Mouse (Mus musculus): ENCODE results near the gene Fkbp1a. TPM values are rescaled to one million over a fixed set of nuclear protein-coding genes. Genes with fewer than 3 reads are reported as not detected.

Fkbp1a gene
- total and polyA plus RNA-seq, 3 experiments = 26.2 to 1,080 (median 304) TPM

DNA sequence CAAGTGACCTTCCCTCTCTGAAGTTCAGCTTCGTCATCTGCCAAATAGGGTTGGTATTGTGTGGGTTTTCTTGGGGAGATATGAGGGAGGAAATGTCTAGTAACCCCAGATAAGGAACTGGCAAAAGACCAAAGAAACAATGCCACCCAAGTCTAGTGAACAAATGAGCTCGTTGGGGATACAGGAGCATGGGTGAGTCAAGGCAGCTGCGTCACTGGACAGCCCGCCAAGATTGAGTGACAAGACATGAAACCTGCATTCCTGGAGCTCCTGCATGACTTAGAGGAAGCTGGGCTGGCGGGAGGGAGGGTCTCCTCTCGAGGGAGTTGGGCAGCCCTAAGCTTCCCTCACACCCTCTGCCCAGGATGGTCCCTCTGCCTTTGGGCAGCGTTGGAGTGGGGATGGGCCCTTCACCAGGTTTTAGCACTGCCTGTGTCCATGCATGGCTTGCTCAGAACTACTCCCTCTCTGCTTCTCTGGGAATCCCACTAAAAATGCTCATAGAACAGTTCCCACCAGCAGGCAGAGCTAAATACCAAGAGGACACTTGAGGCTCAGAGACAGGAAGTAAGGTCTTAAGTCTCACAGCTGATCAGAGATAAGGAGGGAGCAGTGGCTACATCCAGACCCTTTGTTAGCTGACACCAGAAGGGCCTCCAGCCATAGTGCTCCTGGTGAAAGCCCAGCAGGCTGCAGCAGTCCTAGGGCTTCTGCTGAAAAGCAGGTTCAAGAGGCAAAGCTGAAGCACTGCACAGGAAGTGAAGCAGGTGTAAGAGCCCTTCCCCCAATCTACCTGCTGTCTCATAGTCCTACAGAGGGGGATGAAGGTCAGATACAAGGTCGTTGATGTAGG, 11.7 kb upstream of the Fkbp1a start (continued):
- peak; percentile 95 for TF ChIP-seq TCF12 (IDR thresholded peaks at IDR 0.05; ENCODE audit: low read depth, low read length)
- no peak for TF ChIP-seq CHD2 (IDR thresholded peaks at IDR 0.05; ENCODE audit: low read length)
- TF ChIP-seq EP300 (IDR thresholded peaks at IDR 0.05; ENCODE audit: low read depth in 1 of 2, low read length in 2 of 2) = peak; percentile 93

DNA sequence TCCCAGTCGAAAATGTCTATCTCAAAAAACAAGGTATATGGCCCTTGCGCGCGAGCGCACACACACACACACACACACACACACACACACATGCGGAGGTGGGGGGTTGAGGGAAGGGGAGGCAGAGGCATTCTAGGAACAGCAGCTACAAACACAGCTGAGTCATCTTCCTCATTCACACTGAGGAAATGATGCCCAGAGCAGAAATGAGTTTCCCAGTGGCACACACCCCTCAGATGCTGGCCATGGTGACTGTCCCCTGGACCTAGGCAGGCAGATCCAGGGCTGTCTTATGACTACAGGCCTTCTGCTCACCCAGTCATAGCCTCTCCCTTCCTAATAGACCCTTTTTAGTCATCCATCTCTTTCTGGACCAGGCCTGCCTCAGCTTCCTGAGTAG, 8.7 kb upstream of the Fkbp1a start:
- peaks cover 11 to 55% of the 10 kb centered on the region in 2 experiments for H3K4me1 ChIP-seq (ENCODE audit: control insufficient read depth in 1 of 2, insufficient read depth in 2 of 2, low read length in 2 of 2)
- no peak overlapping the region for H3K27ac ChIP-seq (ENCODE audit: control insufficient read depth, low read depth, low read length)

DNA sequence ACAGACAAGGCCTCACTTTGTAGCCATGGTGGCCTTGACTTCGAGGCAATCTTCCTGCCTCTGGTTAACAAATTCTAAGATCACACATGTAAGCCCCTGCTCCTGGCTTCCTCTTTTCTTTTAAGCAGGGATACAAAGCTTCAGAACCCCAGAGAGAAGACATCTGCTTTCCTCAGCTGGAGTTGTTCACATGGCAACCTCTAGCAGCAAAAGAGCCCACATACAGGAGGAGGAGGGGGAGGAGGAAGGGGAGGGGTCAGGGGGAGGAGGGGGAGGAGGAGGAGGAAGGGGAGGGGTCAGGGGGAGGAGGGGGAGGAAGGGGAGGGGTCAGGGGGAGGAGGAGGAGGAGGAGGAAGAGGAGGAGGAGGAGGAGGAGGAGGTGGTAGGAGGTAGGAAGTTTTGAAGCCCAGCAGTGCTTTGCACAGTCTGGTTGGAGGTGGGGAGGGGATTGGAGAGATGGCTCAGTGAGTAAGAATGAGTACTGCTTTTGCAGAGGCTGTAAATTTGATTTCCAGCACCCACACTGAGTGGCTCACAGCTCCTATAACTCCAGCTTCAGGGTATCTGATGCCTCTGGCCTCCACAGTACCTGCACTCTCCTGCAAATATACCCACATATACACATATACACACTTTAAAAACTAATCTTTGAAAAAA, 6.2 kb upstream of the Fkbp1a start:
- TF ChIP-seq RAD21 (IDR thresholded peaks at IDR 0.05; ENCODE audit: low read depth, low read length) (no peak), JUND (IDR thresholded peaks at IDR 0.05; ENCODE audit: low read depth, low read length) (no peak), HCFC1 (IDR thresholded peaks at IDR 0.05; ENCODE audit: low read depth, low read length) (peak; percentile 51; the same call in 1 of the 2 replicates), ZNF384 (IDR thresholded peaks at IDR 0.05; ENCODE audit: low read depth, low read length) (no peak), TBP (IDR thresholded peaks at IDR 0.05; ENCODE audit: low read depth, low read length) (no peak), KAT2A (conservative IDR thresholded peaks at IDR 0.05; ENCODE audit: low read depth, low read length) (no peak), MYC (IDR thresholded peaks at IDR 0.05; ENCODE audit: low read depth, low read length) (peak; percentile 36; the same call in 1 of the 2 replicates), MAZ (IDR thresholded peaks at IDR 0.05; ENCODE audit: low read depth, low read length) (peak; percentile 92), USF2 (IDR thresholded peaks at IDR 0.05; ENCODE audit: borderline replicate concordance in 1 of 2, insufficient read depth in 1 of 2, low read depth in 1 of 2, low read length in 2 of 2) (no peak), TCF12 (IDR thresholded peaks at IDR 0.05; ENCODE audit: low read depth, low read length) (0 out of 2 replicates have a peak, but pooled peaks have one; percentile 12), ELF1 (IDR thresholded peaks at IDR 0.05; ENCODE audit: low read depth, low read length) (0 out of 2 replicates have a peak, but pooled peaks have one; percentile 17), ETS1 (IDR thresholded peaks at IDR 0.05; ENCODE audit: low read depth, low read length) (peak; percentile 85), CHD2 (IDR thresholded peaks at IDR 0.05; ENCODE audit: low read length) (no peak), ZC3H11A (IDR thresholded peaks at IDR 0.05; ENCODE audit: low read depth, low read length) (no peak), USF1 (IDR thresholded peaks at IDR 0.05; ENCODE audit: low read depth, low read length) (no peak), MAX (IDR thresholded peaks at IDR 0.05; ENCODE audit: low read length) (peak; percentile 43; the same call in 1 of the 2 replicates), UBTF (IDR thresholded peaks at IDR 0.05; ENCODE audit: borderline replicate concordance, insufficient read depth, low read depth, low read length) (no peak), ZKSCAN1 (IDR thresholded peaks at IDR 0.05; ENCODE audit: low read depth, low read length) (no peak), EP300 (IDR thresholded peaks at IDR 0.05; ENCODE audit: low read depth in 1 of 2, low read length in 2 of 2) (no peak; a peak in 1 of 4 replicates), GABPA (IDR thresholded peaks at IDR 0.05; ENCODE audit: low read depth, low read length) (no peak), SIN3A (IDR thresholded peaks at IDR 0.05; ENCODE audit: low read length) (peak; percentile 69; the same call in 1 of the 2 replicates), SMC3 (IDR thresholded peaks at IDR 0.05; ENCODE audit: low read depth, low read length) (no peak), CTCF (IDR thresholded peaks at IDR 0.05 in 2 of 3, conservative IDR thresholded peaks at IDR 0.05 in 1 of 3; ENCODE audit: control insufficient read depth in 1 of 3, insufficient read depth in 1 of 3, low read depth in 2 of 3, low read length in 3 of 3, poor library complexity in 1 of 3, severe bottlenecking in 1 of 3) (no peak)
- H3K9me3 ChIP-seq (replicated peaks; ENCODE audit: insufficient read depth, low read length) = no peaks in the 10 kb centered on the region
- DNase-seq (ENCODE audit: low read depth, low spot score) = peak; percentile 88
- no peak overlapping the region for H3K4me3 ChIP-seq (ENCODE audit: control insufficient read depth in 1 of 2, insufficient read depth in 1 of 2, low read depth in 2 of 2, low read length in 2 of 2)
- H3K79me2 ChIP-seq (ENCODE audit: control insufficient read depth, insufficient read depth, low read length, poor library complexity) = no peaks in the 10 kb centered on the region
- peaks cover 0 to 23% of the 10 kb centered on the region in 2 experiments; a peak in 2 of 4 replicates for H3K36me3 ChIP-seq (ENCODE audit: control insufficient read depth in 1 of 2, insufficient read depth in 2 of 2, low read length in 2 of 2)
- no peak overlapping the region for H3K9ac ChIP-seq (ENCODE audit: control insufficient read depth, low read depth, low read length, poor library complexity, severe bottlenecking)
- no peaks in the 10 kb centered on the region for H3K27me3 ChIP-seq (ENCODE audit: control insufficient read depth in 1 of 2, insufficient read depth in 2 of 2, low read length in 2 of 2)
- H3K4me1 ChIP-seq (ENCODE audit: control insufficient read depth in 1 of 2, insufficient read depth in 2 of 2, low read length in 2 of 2) = peaks cover under 1 to 39% of the 10 kb centered on the region in 2 experiments; a peak in 3 of 4 replicates
- H3K27ac ChIP-seq (ENCODE audit: control insufficient read depth, low read depth, low read length) = peak overlapping the region; percentile 40

More for the DNA sequence above, 8.7 kb upstream of the Fkbp1a start:
- TF ChIP-seq ETS1 (IDR thresholded peaks at IDR 0.05; ENCODE audit: low read depth, low read length) = peak; percentile 46; the same call in 1 of the 2 replicates
- TF ChIP-seq KAT2A (conservative IDR thresholded peaks at IDR 0.05; ENCODE audit: low read depth, low read length) = no peak
- peak; percentile 8 to 39; a peak in 2 of 4 replicates for TF ChIP-seq EP300 (IDR thresholded peaks at IDR 0.05; ENCODE audit: low read depth in 1 of 2, low read length in 2 of 2)
- Histone ChIP-seq H3K36me3 (ENCODE audit: control insufficient read depth in 1 of 2, insufficient read depth in 2 of 2, low read length in 2 of 2) (peaks cover 0 to 32% of the 10 kb centered on the region in 2 experiments; a peak in 2 of 4 replicates), H3K27me3 (ENCODE audit: control insufficient read depth in 1 of 2, insufficient read depth in 2 of 2, low read length in 2 of 2) (no peaks in the 10 kb centered on the region), H3K4me3 (ENCODE audit: control insufficient read depth in 1 of 2, insufficient read depth in 1 of 2, low read depth in 2 of 2, low read length in 2 of 2) (no peak overlapping the region), H3K9ac (ENCODE audit: control insufficient read depth, low read depth, low read length, poor library complexity, severe bottlenecking) (no peak overlapping the region), H3K9me3 (replicated peaks; ENCODE audit: insufficient read depth, low read length) (no peaks in the 10 kb centered on the region), H3K79me2 (ENCODE audit: control insufficient read depth, insufficient read depth, low read length, poor library complexity) (no peaks in the 10 kb centered on the region)
- DNase-seq (ENCODE audit: low read depth, low spot score) = peak; percentile 58
